Comparison of ENCODE assay signal across 22 mouse cellular contexts in the genomic region with DNA sequence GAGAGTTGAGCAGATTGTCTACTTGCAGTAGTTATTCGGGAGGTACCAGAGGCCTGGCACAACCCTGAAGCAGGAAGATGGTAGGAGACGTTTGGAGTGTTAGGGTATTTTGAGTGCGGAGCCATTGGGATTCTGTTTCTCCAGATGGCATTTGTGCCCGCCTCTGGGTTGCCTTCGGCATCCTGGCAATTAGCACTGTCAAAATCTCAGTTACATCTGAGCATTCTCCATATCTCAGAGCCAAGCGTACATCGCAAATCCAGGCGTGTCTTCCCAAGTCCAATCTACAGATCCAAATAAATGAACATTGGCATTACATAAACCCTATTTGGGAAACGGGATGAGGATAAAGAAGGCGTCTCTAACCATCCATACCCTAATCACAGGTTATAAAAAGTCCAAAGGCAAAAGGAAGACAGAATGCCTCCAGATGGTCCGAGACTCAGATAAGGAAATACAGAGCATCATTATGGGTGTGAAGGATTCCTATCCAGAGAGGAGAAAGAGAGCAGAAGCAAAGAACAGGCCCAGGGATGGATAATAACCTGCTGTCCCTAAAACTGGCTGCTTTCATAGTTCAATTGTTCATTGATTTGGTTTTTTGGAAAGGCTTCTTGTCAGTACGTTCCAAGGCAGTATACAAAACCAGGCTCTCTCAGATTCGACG. TPM values are rescaled to one million over a fixed set of nuclear protein-coding genes. Genes with fewer than 3 reads are reported as not detected.
DNase-seq lines count a peak whose midpoint lies in the region; ATAC-seq and TF ChIP-seq lines count a peak whose summit lies in the region.
"Had no signal": no experiment of that assay in that cellular context is flagged by ENCODE, and none has a peak within 500 bp of the region (broad histone marks: within the 10 kb centered on the region; RNA-seq: fewer than 3 reads in every experiment).

No protein-coding gene starts in this region.

- no peak overlapping the region for H3K9ac ChIP-seq in forebrain, postnatal 0 days
- H3K9ac ChIP-seq: heart, embryonic 13.5 days; liver, embryonic 12.5 days; lung, embryonic 14.5 days; midbrain, embryonic 12.5 days had no signal

- no peaks in the 10 kb centered on the region for H3K36me3 ChIP-seq in heart, embryonic 10.5 days
- no peaks in the 10 kb centered on the region for H3K36me3 ChIP-seq in forebrain, postnatal 0 days (ENCODE audit: insufficient read depth)
- no peaks in the 10 kb centered on the region for H3K36me3 ChIP-seq in midbrain, embryonic 10.5 days
- H3K36me3 ChIP-seq: heart, embryonic 13.5 days; liver, embryonic 12.5 days; midbrain, embryonic 12.5 days had no signal

- H3K4me3 ChIP-seq in heart, embryonic 10.5 days = no peak overlapping the region
- H3K4me3 ChIP-seq in forebrain, postnatal 0 days (ENCODE audit: low read depth, low read length) = no peak overlapping the region
- H3K4me3 ChIP-seq in midbrain, embryonic 10.5 days = no peak overlapping the region
- H3K4me3 ChIP-seq: gastrocnemius, adult 2 months; heart, embryonic 13.5 days; liver, embryonic 12.5 days; midbrain, embryonic 12.5 days; myocyte had no signal

- DNase-seq in heart, embryonic 10.5 days (ENCODE audit: low spot score) = peak; percentile 57
- DNase-seq in heart, postnatal 4 days = no peak
- peak; percentile 77 for DNase-seq in brain, adult 2 months (ENCODE audit: low read depth, low spot score)
- peak; percentile 70 for DNase-seq in forebrain, postnatal 0 days
- DNase-seq in left cerebral cortex, postnatal 10 days (ENCODE audit: extremely low spot score in 1 of 2, low spot score in 2 of 2) = peak; percentile 20 to 51
- DNase-seq in cerebellum, postnatal 25 days = no peak
- no peak for DNase-seq in midbrain, embryonic 10.5 days (ENCODE audit: low spot score)
- DNase-seq in cerebellum, adult 11 months = no peak
- DNase-seq: adrenal gland, postnatal 25 days; cerebellum, postnatal 36 days; gastrocnemius, adult 2 months; heart, postnatal 36 days; kidney, adult 8-10 months; kidney, postnatal 25 days; lung, embryonic 14.5 days; lung, postnatal 4 days; thymus, postnatal 25 days had no signal

- H3K4me2 ChIP-seq in forebrain, postnatal 0 days (ENCODE audit: low read depth) = no peak overlapping the region
- H3K4me2 ChIP-seq: heart, embryonic 13.5 days; liver, embryonic 12.5 days; lung, embryonic 14.5 days; midbrain, embryonic 12.5 days had no signal

- peak; percentile 79 for ATAC-seq in forebrain, postnatal 0 days
- ATAC-seq: hindbrain, postnatal 0 days; liver, embryonic 12.5 days had no signal

- H3K9me3 ChIP-seq in heart, embryonic 10.5 days = no peaks in the 10 kb centered on the region
- H3K9me3 ChIP-seq in forebrain, postnatal 0 days (ENCODE audit: low read length) = no peaks in the 10 kb centered on the region
- no peaks in the 10 kb centered on the region for H3K9me3 ChIP-seq in midbrain, embryonic 10.5 days (replicated peaks)
- H3K9me3 ChIP-seq: heart, embryonic 13.5 days; liver, embryonic 12.5 days; midbrain, embryonic 12.5 days had no signal

- H3K27me3 ChIP-seq in heart, embryonic 10.5 days (ENCODE audit: insufficient read depth, poor library complexity, severe bottlenecking) = no peaks in the 10 kb centered on the region
- no peaks in the 10 kb centered on the region for H3K27me3 ChIP-seq in forebrain, postnatal 0 days (ENCODE audit: insufficient read depth, low read length)
- no peaks in the 10 kb centered on the region for H3K27me3 ChIP-seq in midbrain, embryonic 10.5 days (ENCODE audit: low read depth, poor library complexity, severe bottlenecking)
- H3K27me3 ChIP-seq: liver, embryonic 12.5 days; midbrain, embryonic 12.5 days had no signal

- no peak for TF ChIP-seq CTCF in forebrain, postnatal 0 days (IDR thresholded peaks at IDR 0.05; ENCODE audit: low read depth)

- H3K4me1 ChIP-seq in heart, embryonic 10.5 days = no peaks in the 10 kb centered on the region
- H3K4me1 ChIP-seq in forebrain, postnatal 0 days (ENCODE audit: insufficient read depth) = no peaks in the 10 kb centered on the region
- H3K4me1 ChIP-seq in midbrain, embryonic 10.5 days = no peaks in the 10 kb centered on the region
- H3K4me1 ChIP-seq: heart, embryonic 13.5 days; liver, embryonic 12.5 days; midbrain, embryonic 12.5 days had no signal

- no peak overlapping the region for H3K27ac ChIP-seq in heart, embryonic 10.5 days
- H3K27ac ChIP-seq in forebrain, postnatal 0 days (ENCODE audit: low read depth, low read length) = no peak overlapping the region
- no peak overlapping the region for H3K27ac ChIP-seq in midbrain, embryonic 10.5 days (replicated peaks)
- H3K27ac ChIP-seq: gastrocnemius, adult 2 months; heart, embryonic 13.5 days; hindbrain, postnatal 0 days; liver, embryonic 12.5 days; midbrain, embryonic 12.5 days had no signal

- 90% methylated on average over 14 of the region's 14 CpGs for WGBS in heart, embryonic 10.5 days
- 63% methylated on average over 14 of the region's 14 CpGs for WGBS in forebrain, postnatal 0 days
- 92% methylated on average over 14 of the region's 14 CpGs for WGBS in midbrain, embryonic 10.5 days

- intact Hi-C loops in left cerebral cortex, postnatal 10 days (cut with DNase I) = no loop called here

RNA-seq across cellular contexts. Expression of gene Gm45716, which starts 11.7 kb away (rescaled TPM):
- polyA plus RNA-seq in heart, embryonic 10.5 days (2016; fragmentation: Nextera tagmentation; extraction: Ambion mirVana) = 47.3 and 61.5 TPM in 2 replicates
- total RNA-seq in heart, postnatal 4 days (2021) = 10 to 100 TPM; 26.6 to 30.4 TPM
- total RNA-seq in forebrain, postnatal 0 days (2014; rRNA removed) = 12.0 and 14.5 TPM in 2 replicates
- 24.7 and 32.7 TPM in 2 replicates for polyA plus RNA-seq in forebrain, postnatal 0 days (2015; fragmentation: Nextera tagmentation; extraction: Ambion mirVana)
- total RNA-seq in left cerebral cortex, postnatal 10 days (2021) = 1 to 10 TPM; 3.7 to 5.0 TPM
- polyA plus RNA-seq in midbrain, embryonic 10.5 days (2016; fragmentation: Nextera tagmentation; extraction: Ambion mirVana) = 15.4 TPM in 2 replicates

Comparison
In these comparisons a context has a peak if more than half of its experiments do, and no peak if none do; other contexts are left out.
1. DNase-seq: peak in heart, embryonic 10.5 days (single experiment), brain, adult 2 months (single experiment), forebrain, postnatal 0 days (single experiment) and left cerebral cortex, postnatal 10 days (2 of 2); none in heart, postnatal 4 days (single experiment), cerebellum, postnatal 25 days (0 of 2), midbrain, embryonic 10.5 days (single experiment) and cerebellum, adult 11 months (single experiment).